Mouse (Mus musculus) kidney, embryonic 16.5 days (tissue): ENCODE measurements around the gene Ctnnd1. TPM values are rescaled to one million over a fixed set of nuclear protein-coding genes. Genes with fewer than 3 reads are reported as not detected.

Experiments used
- ATAC-seq: fragments of 200-750 bp; cut with Nextera tagmentation; 2 replicates; pipeline ENCODE4 v1.8.0; 2017; ENCODE audit warnings: moderate TSS enrichment; ENCODE audit not compliant: low FRiP score, low TSS enrichment
- H3K27ac ChIP-seq: fragments of 300-500 bp; sonication (generic); 2 replicates; pipeline ENCODE4 v1.5.1; 2014; ENCODE audit warnings: low read length
- H3K27me3 ChIP-seq: fragments of 300-500 bp; sonication (generic); 2 replicates; pipeline ENCODE4 v1.6.1; 2014; ENCODE audit warnings: low read length, control low read depth, mixed read lengths; ENCODE audit not compliant: insufficient read depth
- H3K36me3 ChIP-seq: fragments of 300-500 bp; sonication (generic); 2 replicates; pipeline ENCODE4 v1.6.1; 2014; ENCODE audit warnings: low read length, control low read depth, mixed read lengths; ENCODE audit not compliant: insufficient read depth
- H3K4me1 ChIP-seq: fragments of 300-500 bp; sonication (generic); 2 replicates; pipeline ENCODE4 v1.6.1; 2014; ENCODE audit warnings: low read length, control low read depth, mixed read lengths; ENCODE audit not compliant: insufficient read depth
- H3K4me2 ChIP-seq: fragments of 300-500 bp; sonication (generic); replicated peaks from 2 replicates; pipeline ENCODE4 v1.6.1; 2014; ENCODE audit warnings: low read depth, low read length
- H3K4me3 ChIP-seq: fragments of 300-500 bp; sonication (generic); 2 replicates; pipeline ENCODE4 v1.5.1; 2014; ENCODE audit warnings: mild to moderate bottlenecking, low read length
- H3K9ac ChIP-seq: fragments of 300-500 bp; sonication (generic); replicated peaks from 2 replicates; pipeline ENCODE4 v1.6.1; 2014; ENCODE audit warnings: low read length
- H3K9me3 ChIP-seq: fragments of 300-500 bp; sonication (generic); 2 replicates; pipeline ENCODE4 v1.6.1; 2016; ENCODE audit warnings: low read length, control low read depth
- WGBS: fragments of 180-500 bp; shearing (Covaris S2); extraction: QIAGEN DNeasy Blood & Tissue Kit; methylation state at CpG from one replicate; pipeline ENCODE4 v1.1.7; 2014; 5-methylcytosine and 5-hydroxymethylcytosine counted together
- polyA plus RNA-seq: library from polyadenylated mRNA; unstranded; fragments of >200 nt; fragmentation: Nextera tagmentation; extraction: Ambion mirVana; gene quantifications from 2 replicates; pipeline ENCODE4 v1.2.1, GENCODE M21; 2015

Gene Ctnnd1
- polyA plus RNA-seq, 1 experiment from 2014 or later = 55.7 TPM

DNA sequence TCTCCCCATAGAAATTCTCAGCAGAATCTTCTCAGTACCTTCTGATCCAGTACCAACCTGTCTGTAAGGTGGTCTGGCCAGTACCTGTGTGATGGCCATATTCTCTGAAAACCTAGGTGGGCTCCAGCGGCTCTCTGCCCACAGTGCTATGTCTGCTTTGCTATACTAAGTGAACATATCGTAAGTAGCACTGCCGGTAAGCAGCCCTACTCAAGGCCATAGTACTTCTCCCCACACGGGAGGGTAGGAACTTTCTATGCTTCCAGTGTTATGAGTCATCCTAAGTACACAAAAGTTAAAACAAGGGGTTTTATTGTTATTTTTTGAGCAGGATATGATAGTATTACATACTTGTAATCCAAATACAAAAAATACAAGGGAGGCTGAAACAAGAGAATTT, 16.6 kb downstream of the Ctnnd1 start:
- WGBS = 62% methylated on average over 4 of the region's 4 CpGs
- H3K9ac ChIP-seq = peak overlapping the region; percentile 5; the same call in 1 of the 2 replicates
- peak overlapping the region; percentile 99 for H3K27ac ChIP-seq
- no peaks in the 10 kb centered on the region for H3K27me3 ChIP-seq
- peak overlapping the region; percentile 2; the same call in 1 of the 2 replicates for H3K4me2 ChIP-seq
- H3K9me3 ChIP-seq = no peaks in the 10 kb centered on the region
- ATAC-seq = no peak
- peaks cover 68% of the 10 kb centered on the region for H3K4me1 ChIP-seq
- no peak overlapping the region for H3K4me3 ChIP-seq
- no peaks in the 10 kb centered on the region for H3K36me3 ChIP-seq

- Histone ChIP-seq H3K27ac (peak overlapping the region; percentile 76), H3K4me1 (peaks cover 62% of the 10 kb centered on the region)
Measured at GRCm38 (mm10) chr2:84632999-84633398, 17.6 kb downstream of the Ctnnd1 start.

DNA sequence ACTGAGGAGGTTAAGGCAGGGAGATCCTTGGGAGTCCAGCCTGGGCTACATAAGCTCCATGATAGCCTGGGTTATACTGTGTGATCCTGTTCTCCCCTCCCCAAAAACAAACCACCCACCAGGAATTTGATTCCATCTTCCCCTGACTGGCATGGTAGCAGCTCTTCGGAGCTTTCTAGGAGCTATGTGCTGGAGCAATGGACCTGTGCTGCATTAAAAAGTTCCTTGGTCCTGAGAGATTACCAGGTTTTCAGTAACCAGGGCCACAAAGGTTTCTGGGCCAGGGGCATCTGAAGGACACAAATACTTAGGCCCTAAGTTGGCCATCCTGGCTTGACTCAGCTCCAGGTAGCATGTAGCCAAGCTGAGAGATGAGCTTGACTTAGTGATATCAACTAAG, 18.6 kb downstream of the Ctnnd1 start:
- Histone ChIP-seq H3K4me2 (no peak overlapping the region), H3K36me3 (no peaks in the 10 kb centered on the region), H3K9me3 (no peaks in the 10 kb centered on the region), H3K4me3 (no peak overlapping the region), H3K4me1 (peaks cover 60% of the 10 kb centered on the region), H3K9ac (no peak overlapping the region), H3K27me3 (no peaks in the 10 kb centered on the region), H3K27ac (no peak overlapping the region; the same call in 1 of the 2 replicates)
- no peak for ATAC-seq
- 84% methylated on average over 1 of the region's 1 CpGs for WGBS

More at GRCm38 (mm10) chr2:84632999-84633398, 17.6 kb downstream of the Ctnnd1 start:
- Histone ChIP-seq H3K4me3 (peak overlapping the region; percentile 1; the same call in 1 of the 2 replicates), H3K9ac (peak overlapping the region; percentile 6; the same call in 1 of the 2 replicates), H3K27me3 (no peaks in the 10 kb centered on the region), H3K36me3 (no peaks in the 10 kb centered on the region), H3K9me3 (no peaks in the 10 kb centered on the region), H3K4me2 (peak overlapping the region; percentile 35)
- ATAC-seq = peak; percentile 12; the same call in 1 of the 2 replicates
- 4% methylated on average over 3 of the region's 3 CpGs for WGBS

DNA sequence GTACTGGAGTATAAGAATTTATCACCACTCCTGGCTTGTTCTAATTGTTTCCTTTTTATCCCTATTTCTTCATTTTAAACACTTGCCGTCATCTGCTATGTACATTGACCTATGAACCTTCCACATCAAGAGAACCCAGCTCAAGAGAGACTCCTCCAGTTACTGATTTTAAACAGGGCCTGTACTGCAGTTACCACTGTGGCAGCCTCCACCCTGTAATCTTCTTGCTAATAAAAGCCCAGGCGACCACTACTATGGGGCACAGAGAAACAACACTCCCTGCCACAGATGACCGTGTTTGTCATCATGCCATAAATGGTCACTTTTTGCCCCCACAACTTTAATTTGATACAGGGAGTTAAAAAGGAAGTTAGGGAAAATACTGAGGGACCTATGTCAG, 23.5 kb downstream of the Ctnnd1 start:
- peak; percentile 60 for ATAC-seq
- H3K4me3 ChIP-seq = no peak overlapping the region

DNA sequence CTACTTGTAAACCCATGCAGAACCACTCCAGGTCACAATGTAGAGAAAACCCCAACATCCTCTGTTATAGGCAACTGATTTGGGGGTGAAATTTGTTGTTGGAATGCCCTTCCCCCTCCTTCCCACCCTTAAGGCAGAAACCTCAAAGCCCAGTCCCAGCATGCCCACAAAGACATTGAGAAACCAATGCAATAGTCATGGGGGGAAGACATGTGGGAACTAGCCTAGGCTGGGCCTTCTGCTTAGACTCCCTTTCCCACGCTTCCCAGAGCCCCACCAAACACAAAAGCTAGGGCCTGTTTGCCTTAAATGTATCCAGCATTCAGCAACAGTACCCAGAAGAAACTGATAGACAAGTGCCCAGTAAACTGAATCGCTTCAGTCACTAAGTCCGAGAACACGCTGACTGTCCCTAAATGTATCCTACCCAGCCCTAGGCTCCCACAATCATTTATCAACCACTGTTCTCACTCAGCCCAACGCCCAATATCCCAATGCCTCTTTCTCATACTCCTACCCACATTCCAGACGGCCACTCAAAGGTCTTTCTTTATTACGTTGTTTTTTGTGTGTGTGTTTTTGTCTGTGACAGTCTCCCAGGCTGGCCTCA, 24.1 kb downstream of the Ctnnd1 start:
- peak; percentile 8; the same call in 1 of the 2 replicates for ATAC-seq
- Histone ChIP-seq H3K4me3 (no peak overlapping the region), H3K9ac (no peak overlapping the region), H3K9me3 (no peaks in the 10 kb centered on the region), H3K27ac (peak overlapping the region; percentile 8; the same call in 1 of the 2 replicates), H3K27me3 (no peaks in the 10 kb centered on the region), H3K4me2 (no peak overlapping the region), H3K4me1 (peaks cover 22% of the 10 kb centered on the region), H3K36me3 (peaks cover 8% of the 10 kb centered on the region)
- 53% methylated on average over 7 of the region's 7 CpGs for WGBS

More for the DNA sequence above, 23.5 kb downstream of the Ctnnd1 start:
- no peak overlapping the region for H3K9ac ChIP-seq
- H3K27me3 ChIP-seq = no peaks in the 10 kb centered on the region
- H3K9me3 ChIP-seq = no peaks in the 10 kb centered on the region
- WGBS = 17% methylated on average over 3 of the region's 3 CpGs
- peaks cover 22% of the 10 kb centered on the region for H3K4me1 ChIP-seq
- H3K36me3 ChIP-seq = peaks cover 8% of the 10 kb centered on the region
- no peak overlapping the region for H3K4me2 ChIP-seq
- H3K27ac ChIP-seq = peak overlapping the region; percentile 51; the same call in 1 of the 2 replicates

DNA sequence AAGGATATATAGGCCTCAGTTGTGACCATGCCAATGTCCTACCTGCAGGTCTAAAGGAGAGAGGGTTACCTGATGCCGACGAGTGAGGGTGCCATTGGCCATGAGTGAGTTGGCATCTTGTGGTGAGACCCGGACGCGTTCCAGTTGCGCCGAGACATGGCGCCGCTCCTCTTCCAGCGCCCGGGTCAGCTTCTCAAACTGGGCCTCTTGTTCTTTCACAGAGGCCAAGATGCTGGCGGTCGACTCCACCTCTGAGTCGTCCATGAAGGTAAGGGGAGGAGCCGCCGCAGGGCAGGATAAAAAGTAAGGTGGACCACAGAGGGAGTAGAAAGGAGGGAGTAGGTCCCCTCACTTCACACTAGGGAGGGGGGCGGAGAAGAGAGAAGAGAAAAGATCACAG, 26.4 kb downstream of the Ctnnd1 start:
- H3K4me3 ChIP-seq = no peak overlapping the region
- H3K27me3 ChIP-seq = no peaks in the 10 kb centered on the region
- no peak overlapping the region for H3K4me2 ChIP-seq
- no peaks in the 10 kb centered on the region for H3K9me3 ChIP-seq
- peaks cover 20% of the 10 kb centered on the region for H3K4me1 ChIP-seq
- H3K27ac ChIP-seq = no peak overlapping the region
- no peak overlapping the region for H3K9ac ChIP-seq
- H3K36me3 ChIP-seq = peaks cover 27% of the 10 kb centered on the region
- ATAC-seq = 0 out of 2 replicates have a peak, but pooled peaks have one; percentile 25
- 95% methylated on average over 17 of the region's 17 CpGs for WGBS

DNA sequence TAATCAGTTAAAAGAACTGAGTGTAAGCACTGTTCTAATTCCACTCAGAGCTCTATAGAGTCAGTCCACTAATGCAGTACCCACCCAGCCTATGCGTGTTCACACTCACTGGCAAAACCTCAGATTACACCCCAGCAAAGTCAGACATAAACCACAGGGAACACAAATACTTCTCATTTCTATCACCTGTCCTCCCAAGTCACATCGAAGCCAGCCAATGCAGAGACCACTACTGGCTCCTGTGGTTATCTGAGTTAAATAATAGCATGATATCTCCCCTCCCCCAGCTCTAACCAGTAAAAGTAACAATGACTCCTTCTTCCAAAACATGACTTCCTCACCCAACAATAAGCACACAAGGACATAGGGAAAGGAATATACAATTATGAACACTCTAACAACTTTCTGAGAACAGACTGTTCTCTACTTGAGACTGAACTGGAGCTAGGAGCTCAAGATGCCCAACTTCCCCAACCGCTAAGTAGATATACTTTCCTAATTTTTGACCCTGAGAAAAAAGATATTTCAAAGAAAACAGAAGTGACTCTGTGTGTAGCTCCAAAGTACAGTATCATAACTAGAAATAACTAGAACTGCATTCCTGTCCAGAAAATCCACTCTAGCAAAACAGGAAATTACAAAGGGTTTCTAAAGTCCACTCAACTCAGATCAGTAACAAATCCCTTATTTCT, 27.0 kb downstream of the Ctnnd1 start:
- 90% methylated on average over 3 of the region's 3 CpGs for WGBS
- peaks cover 30% of the 10 kb centered on the region for H3K36me3 ChIP-seq
- no peak overlapping the region for H3K4me3 ChIP-seq
- H3K27me3 ChIP-seq = no peaks in the 10 kb centered on the region
- no peak overlapping the region for H3K27ac ChIP-seq
- H3K4me2 ChIP-seq = no peak overlapping the region
- no peak for ATAC-seq
- no peaks in the 10 kb centered on the region for H3K9me3 ChIP-seq
- H3K4me1 ChIP-seq = peaks cover 17% of the 10 kb centered on the region
- H3K9ac ChIP-seq = no peak overlapping the region

DNA sequence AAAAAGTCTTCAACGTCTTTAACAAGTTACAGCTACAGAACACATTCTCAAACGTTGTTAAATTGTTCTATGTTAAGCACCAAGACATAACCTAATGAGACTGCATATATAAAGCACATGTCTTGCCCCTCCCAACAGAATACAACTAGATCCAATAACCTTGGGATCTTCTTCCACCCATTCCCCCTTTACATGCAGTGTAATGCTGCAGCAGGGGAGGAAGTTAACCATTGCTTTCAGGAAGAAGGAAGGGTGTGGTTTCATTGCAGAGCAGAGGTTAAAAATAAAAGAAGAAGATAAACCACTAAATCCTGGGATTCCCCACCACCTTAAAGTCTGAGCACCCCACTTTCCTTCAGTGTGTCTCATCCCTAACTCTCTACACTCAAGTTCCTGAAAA, 27.9 kb downstream of the Ctnnd1 start:
- Histone ChIP-seq H3K4me2 (no peak overlapping the region), H3K27ac (no peak overlapping the region)

GRCm38 (mm10) chr2:84619646-84620340, 30.8 kb downstream of the Ctnnd1 start:
- WGBS = 94% methylated on average over 21 of the region's 21 CpGs
- Histone ChIP-seq H3K27ac (no peak overlapping the region), H3K27me3 (no peaks in the 10 kb centered on the region), H3K9ac (no peak overlapping the region), H3K4me1 (no peaks in the 10 kb centered on the region; the same call in 1 of the 2 replicates), H3K4me3 (no peak overlapping the region), H3K4me2 (no peak overlapping the region), H3K36me3 (peaks cover 49% of the 10 kb centered on the region), H3K9me3 (no peaks in the 10 kb centered on the region)
- ATAC-seq = no peak

More for the DNA sequence above, 27.9 kb downstream of the Ctnnd1 start:
- Histone ChIP-seq H3K36me3 (peaks cover 30% of the 10 kb centered on the region), H3K4me3 (no peak overlapping the region), H3K4me1 (peaks cover 12% of the 10 kb centered on the region), H3K9me3 (no peaks in the 10 kb centered on the region), H3K27me3 (no peaks in the 10 kb centered on the region), H3K9ac (no peak overlapping the region)
- 79% methylated on average over 2 of the region's 2 CpGs for WGBS
- no peak for ATAC-seq
